Mouse (Mus musculus) midbrain, embryonic 14.5 days (tissue): ENCODE results near the gene Rai14. TPM values are rescaled to one million over a fixed set of nuclear protein-coding genes. Genes with fewer than 3 reads are reported as not detected.

Experiments used
- ATAC-seq: fragments of 200-750 bp; cut with Nextera tagmentation; 2 replicates; pipeline ENCODE4 v1.8.0; 2017; ENCODE audit warnings: moderate number of reproducible peaks, moderate library complexity; ENCODE audit not compliant: low FRiP score, low TSS enrichment
- DNase-seq: peaks from one replicate; pipeline ENCODE4 v3.0.0-alpha.2; 2015
- H3K27ac ChIP-seq: fragments of 300-500 bp; sonication (generic); replicated peaks from 2 replicates; pipeline ENCODE4 v1.5.1; 2014; ENCODE audit warnings: mild to moderate bottlenecking, low read depth, low read length, moderate library complexity
- H3K27me3 ChIP-seq: fragments of 300-500 bp; sonication (generic); 2 replicates; pipeline ENCODE4 v1.6.1; 2014; ENCODE audit warnings: low read length, control low read depth, mixed read lengths; ENCODE audit not compliant: control insufficient read depth, insufficient read depth
- H3K36me3 ChIP-seq: fragments of 300-500 bp; sonication (generic); 2 replicates; pipeline ENCODE4 v1.6.1; 2014; ENCODE audit warnings: low read length, control low read depth; ENCODE audit not compliant: control insufficient read depth, insufficient read depth
- H3K4me1 ChIP-seq: fragments of 300-500 bp; sonication (generic); 2 replicates; pipeline ENCODE4 v1.6.1; 2014; ENCODE audit warnings: mild to moderate bottlenecking, antibody characterized with exemption, low read length, control low read depth; ENCODE audit not compliant: control insufficient read depth, insufficient read depth
- H3K4me2 ChIP-seq: fragments of 300-500 bp; sonication (generic); 2 replicates; pipeline ENCODE4 v1.6.1; 2014; ENCODE audit warnings: mild to moderate bottlenecking, low read length, moderate library complexity
- H3K4me3 ChIP-seq: fragments of 300-500 bp; sonication (generic); replicated peaks from 2 replicates; pipeline ENCODE4 v1.5.1; 2014; ENCODE audit warnings: low read depth, low read length
- H3K9ac ChIP-seq: fragments of 300-500 bp; sonication (generic); replicated peaks from 2 replicates; pipeline ENCODE4 v1.6.1; 2014; ENCODE audit warnings: mild to moderate bottlenecking, low read length, moderate library complexity
- H3K9me3 ChIP-seq: fragments of 300-500 bp; sonication (generic); 2 replicates; pipeline ENCODE4 v1.6.1; 2016; ENCODE audit warnings: low read length, control low read depth, mixed read lengths; ENCODE audit not compliant: control insufficient read depth
- WGBS: fragments of 180-500 bp; shearing (Covaris S2); extraction: QIAGEN DNeasy Blood & Tissue Kit; methylation state at CpG from one replicate; pipeline ENCODE4 v1.1.7; 2014; 5-methylcytosine and 5-hydroxymethylcytosine counted together
- polyA plus RNA-seq: library from polyadenylated mRNA; unstranded; fragments of >200 nt; fragmentation: Nextera tagmentation; extraction: Ambion mirVana; gene quantifications from 2 replicates; pipeline ENCODE4 v1.2.1, GENCODE M21; 2014

The Rai14 gene
- polyA plus RNA-seq, 1 experiment from 2014 or later = 20.5 TPM

GRCm38 (mm10) chr15:10595408-10595807, 119.0 kb downstream of the Rai14 start:
- no peaks in the 10 kb centered on the region for H3K9me3 ChIP-seq
- 76% methylated on average over 6 of the region's 6 CpGs for WGBS
- H3K4me3 ChIP-seq = no peak overlapping the region
- DNase-seq (no peak), ATAC-seq (no peak)
- no peak overlapping the region for H3K4me2 ChIP-seq
- H3K27me3 ChIP-seq = no peaks in the 10 kb centered on the region
- no peak overlapping the region for H3K27ac ChIP-seq
- no peak overlapping the region for H3K9ac ChIP-seq
- H3K4me1 ChIP-seq = no peaks in the 10 kb centered on the region
- H3K36me3 ChIP-seq = no peaks in the 10 kb centered on the region

DNA sequence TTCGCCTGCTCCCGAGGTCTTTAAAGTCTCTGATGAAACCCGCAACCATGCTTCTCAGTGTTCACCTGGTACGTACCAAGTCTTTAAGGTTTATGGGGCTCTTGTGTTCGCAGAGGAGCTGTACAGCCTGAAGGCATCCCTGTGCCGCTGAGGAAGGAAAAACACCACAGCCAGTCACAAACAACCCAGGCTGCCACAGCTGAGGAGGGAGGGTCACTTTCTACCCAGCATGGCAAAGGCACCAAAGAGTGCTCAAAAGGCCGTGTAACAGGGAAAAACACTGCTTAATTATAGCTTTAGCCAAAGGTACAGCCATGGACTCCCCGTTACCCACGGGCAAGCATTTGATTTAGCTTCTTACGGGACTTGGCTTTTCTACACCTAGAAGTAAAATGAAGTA, 119.5 kb downstream of the Rai14 start:
- Histone ChIP-seq H3K4me1 (no peaks in the 10 kb centered on the region), H3K9me3 (no peaks in the 10 kb centered on the region), H3K4me2 (no peak overlapping the region), H3K4me3 (no peak overlapping the region), H3K27ac (no peak overlapping the region), H3K27me3 (no peaks in the 10 kb centered on the region), H3K9ac (no peak overlapping the region), H3K36me3 (no peaks in the 10 kb centered on the region)
- ATAC-seq (no peak), DNase-seq (no peak)
- 90% methylated on average over 10 of the region's 10 CpGs for WGBS

- 95% methylated on average over 6 of the region's 6 CpGs for WGBS
- no peak for DNase-seq
- no peak for ATAC-seq
These were observed 121.3 kb downstream of the Rai14 start for GRCm38 (mm10) chr15:10593094-10593493.

DNA sequence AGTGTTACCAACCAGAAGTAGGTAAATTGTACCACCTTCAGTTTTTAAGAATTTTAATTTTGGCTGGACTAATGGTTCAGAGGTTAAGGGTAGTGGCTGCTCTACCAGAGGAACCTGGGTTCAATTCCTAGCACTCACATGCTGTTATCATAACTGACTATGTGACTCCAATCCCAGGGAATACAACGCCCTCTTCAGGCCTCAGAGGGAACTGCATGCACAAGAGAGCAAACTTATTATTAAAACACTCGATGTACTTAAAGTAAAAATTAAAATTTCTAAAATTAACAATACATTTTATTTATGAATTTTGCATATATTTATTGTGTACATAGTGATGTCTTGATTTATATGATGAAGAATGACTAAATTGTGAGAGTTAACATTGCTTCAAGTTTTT, 127.9 kb downstream of the Rai14 start:
- Histone ChIP-seq H3K4me2 (no peak overlapping the region), H3K4me1 (no peaks in the 10 kb centered on the region), H3K27me3 (no peaks in the 10 kb centered on the region), H3K9ac (no peak overlapping the region), H3K4me3 (no peak overlapping the region), H3K27ac (no peak overlapping the region), H3K36me3 (0 out of 2 replicates have a peak, but pooled peaks cover 3% of the 10 kb centered on the region), H3K9me3 (no peaks in the 10 kb centered on the region)
- no peak for ATAC-seq
- DNase-seq = no peak
- WGBS = 87% methylated on average over 2 of the region's 2 CpGs

More at GRCm38 (mm10) chr15:10593094-10593493, 121.3 kb downstream of the Rai14 start:
- H3K9me3 ChIP-seq = no peaks in the 10 kb centered on the region
- no peak overlapping the region for H3K27ac ChIP-seq
- H3K4me1 ChIP-seq = no peaks in the 10 kb centered on the region
- H3K4me2 ChIP-seq = no peak overlapping the region
- H3K27me3 ChIP-seq = no peaks in the 10 kb centered on the region
- H3K4me3 ChIP-seq = no peak overlapping the region
- no peaks in the 10 kb centered on the region for H3K36me3 ChIP-seq
- H3K9ac ChIP-seq = no peak overlapping the region

DNA sequence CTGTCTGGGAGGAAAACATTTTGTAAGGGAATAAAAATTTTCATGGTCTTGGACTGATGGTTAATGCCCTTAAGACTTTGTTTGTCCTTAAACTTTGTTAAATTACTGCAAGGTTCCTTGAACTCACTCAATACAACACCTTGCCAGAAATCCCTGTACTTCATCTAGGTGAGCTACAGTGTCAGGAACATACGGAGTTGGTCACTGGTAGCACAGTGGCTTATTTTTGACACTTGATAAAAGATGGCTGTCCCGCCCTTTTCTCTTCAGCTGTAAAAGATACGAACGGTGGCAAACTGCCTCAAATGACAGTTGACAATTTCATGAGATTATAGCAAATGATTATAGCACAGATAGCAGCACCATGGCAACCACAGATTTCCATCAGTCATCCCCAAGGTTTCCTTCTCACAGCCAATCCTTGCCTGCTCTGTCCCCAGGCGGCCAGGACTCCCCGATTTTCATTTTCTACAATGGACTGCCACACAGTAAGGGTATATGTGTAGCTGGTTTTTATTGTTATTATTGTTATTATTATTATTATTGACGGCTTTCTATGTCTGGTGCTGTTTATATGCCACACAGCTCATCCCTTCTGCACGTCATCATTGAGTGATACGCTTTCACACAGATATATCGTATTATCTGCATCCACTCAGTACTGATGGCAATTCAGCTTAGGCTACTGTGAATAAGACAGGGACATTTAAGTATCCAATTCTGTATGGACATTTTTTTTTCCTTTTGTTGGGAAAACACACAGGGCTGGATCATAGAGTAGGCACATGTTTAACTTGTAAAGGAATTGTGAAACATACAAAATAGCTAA, 129.9 kb downstream of the Rai14 start:
- Histone ChIP-seq H3K4me2 (no peak overlapping the region), H3K27ac (no peak overlapping the region), H3K9ac (no peak overlapping the region), H3K36me3 (0 out of 2 replicates have a peak, but pooled peaks cover 3% of the 10 kb centered on the region), H3K4me3 (no peak overlapping the region), H3K4me1 (no peaks in the 10 kb centered on the region), H3K9me3 (no peaks in the 10 kb centered on the region), H3K27me3 (no peaks in the 10 kb centered on the region)
- DNase-seq = peak; percentile 41
- 68% methylated on average over 10 of the region's 10 CpGs for WGBS
- ATAC-seq = no peak; the same call in 1 of the 2 replicates

DNA sequence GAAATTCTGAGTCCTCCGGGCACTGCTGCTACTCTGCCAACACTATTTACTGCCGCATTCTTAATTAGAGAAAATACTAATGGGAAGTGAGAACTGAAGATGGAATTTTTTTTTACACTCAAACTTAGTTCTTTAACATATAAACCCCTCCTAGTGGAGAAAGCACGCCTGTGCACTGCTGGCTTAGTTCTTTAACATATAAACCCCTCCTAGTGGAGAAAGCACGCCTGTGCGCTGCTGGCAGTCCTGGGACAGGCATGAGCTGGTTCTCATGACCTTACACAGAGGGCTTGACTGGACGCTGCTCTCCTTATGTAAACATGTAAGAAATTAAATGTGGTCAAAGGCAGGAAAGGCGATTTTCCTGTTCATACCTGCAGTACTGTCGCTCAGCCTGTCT, 131.0 kb downstream of the Rai14 start:
- Histone ChIP-seq H3K9me3 (no peaks in the 10 kb centered on the region), H3K4me2 (no peak overlapping the region), H3K9ac (no peak overlapping the region), H3K36me3 (peaks cover 6% of the 10 kb centered on the region; the same call in 1 of the 2 replicates), H3K4me1 (no peaks in the 10 kb centered on the region), H3K27me3 (no peaks in the 10 kb centered on the region), H3K27ac (no peak overlapping the region), H3K4me3 (no peak overlapping the region)
- 62% methylated on average over 8 of the region's 8 CpGs for WGBS
- peak; percentile 73; the same call in 1 of the 2 replicates for ATAC-seq
- peak; percentile 79 for DNase-seq

- H3K36me3 ChIP-seq = peaks cover 38% of the 10 kb centered on the region
- no peak for ATAC-seq
- H3K27me3 ChIP-seq = no peaks in the 10 kb centered on the region
- no peak overlapping the region for H3K9ac ChIP-seq
- 95% methylated on average over 3 of the region's 3 CpGs for WGBS
- H3K9me3 ChIP-seq = no peaks in the 10 kb centered on the region
- no peak overlapping the region for H3K4me2 ChIP-seq
- no peak overlapping the region for H3K27ac ChIP-seq
- H3K4me3 ChIP-seq = no peak overlapping the region
- no peak for DNase-seq
- no peaks in the 10 kb centered on the region for H3K4me1 ChIP-seq
These were observed 135.3 kb downstream of the Rai14 start for GRCm38 (mm10) chr15:10579159-10579558.

- Histone ChIP-seq H3K36me3 (peaks cover 43% of the 10 kb centered on the region), H3K27ac (no peak overlapping the region), H3K4me3 (no peak overlapping the region), H3K9me3 (no peaks in the 10 kb centered on the region), H3K27me3 (no peaks in the 10 kb centered on the region), H3K4me2 (no peak overlapping the region), H3K9ac (no peak overlapping the region), H3K4me1 (no peaks in the 10 kb centered on the region)
- ATAC-seq = no peak
- WGBS = 88% methylated on average over 7 of the region's 7 CpGs
- no peak for DNase-seq
These were observed 147.9 kb downstream of the Rai14 start for GRCm38 (mm10) chr15:10566486-10566885.

- no peaks in the 10 kb centered on the region for H3K9me3 ChIP-seq
- H3K4me2 ChIP-seq = no peak overlapping the region
- no peaks in the 10 kb centered on the region for H3K27me3 ChIP-seq
- H3K36me3 ChIP-seq = peaks cover 22% of the 10 kb centered on the region
- DNase-seq = no peak
- no peaks in the 10 kb centered on the region for H3K4me1 ChIP-seq
- no peak overlapping the region for H3K4me3 ChIP-seq
- WGBS = 42% methylated on average over 1 of the region's 1 CpGs
- no peak overlapping the region for H3K9ac ChIP-seq
- H3K27ac ChIP-seq = no peak overlapping the region
- no peak for ATAC-seq
These were observed 150.2 kb downstream of the Rai14 start for GRCm38 (mm10) chr15:10564201-10564600.
